Mouse (Mus musculus): ENCODE measurements around the gene Spindoc. TPM values are rescaled to one million over a fixed set of nuclear protein-coding genes. Genes with fewer than 3 reads are reported as not detected.
"Not testable (repeated sequence)": the region's sequence is repeated elsewhere in the genome, so short reads cannot be mapped to it uniquely, and the experiment has no call there.

The Spindoc gene
- polyA plus RNA-seq, 1 experiment from 2014 or later = 44.0 TPM

GRCm38 (mm10) chr19:7386042-7386441 lies 3.2 kb upstream of the Spindoc start:
- Histone ChIP-seq H3K4me3 (no peak overlapping the region), H3K4me2 (replicated peaks) (no peak overlapping the region), H3K9me3 (no peaks in the 10 kb centered on the region), H3K9ac (replicated peaks) (no peak overlapping the region), H3K27ac (replicated peaks) (no peak overlapping the region), H3K36me3 (peaks cover 4% of the 10 kb centered on the region; the same call in 1 of the 2 replicates), H3K4me1 (peaks cover 21% of the 10 kb centered on the region), H3K27me3 (no peaks in the 10 kb centered on the region)
- 52% methylated on average over 2 of the region's 2 CpGs for WGBS
- no peak for ATAC-seq (ENCODE audit: low FRiP score, low read depth)

- Histone ChIP-seq H3K4me3 (peak overlapping the region; percentile 89), H3K4me1 (peaks cover 36% of the 10 kb centered on the region), H3K36me3 (0 out of 2 replicates have a peak, but pooled peaks cover 5% of the 10 kb centered on the region), H3K27me3 (no peaks in the 10 kb centered on the region), H3K9ac (replicated peaks) (peak overlapping the region; percentile 96), H3K27ac (replicated peaks) (peak overlapping the region; percentile 97), H3K4me2 (replicated peaks) (peak overlapping the region; percentile 86), H3K9me3 (no peaks in the 10 kb centered on the region)
- ATAC-seq (ENCODE audit: low FRiP score, low read depth) = no peak; the same call in 1 of the 2 replicates
- WGBS = 0% methylated on average over 50 of the region's 60 CpGs
These were observed 419 bp downstream of the Spindoc start for GRCm38 (mm10) chr19:7382248-7382902.

GRCm38 (mm10) chr19:7381906-7382247 lies 917 bp downstream of the Spindoc start:
- no peaks in the 10 kb centered on the region for H3K27me3 ChIP-seq
- peaks cover 36% of the 10 kb centered on the region for H3K4me1 ChIP-seq
- under 1% methylated on average over 8 of the region's 8 CpGs for WGBS
- no peak for ATAC-seq (ENCODE audit: low FRiP score, low read depth)
- H3K4me2 ChIP-seq (replicated peaks) = peak overlapping the region; percentile 86
- H3K9ac ChIP-seq (replicated peaks) = peak overlapping the region; percentile 96
- H3K36me3 ChIP-seq = 0 out of 2 replicates have a peak, but pooled peaks cover 5% of the 10 kb centered on the region
- H3K4me3 ChIP-seq = peak overlapping the region; percentile 89
- peak overlapping the region; percentile 97 for H3K27ac ChIP-seq (replicated peaks)
- H3K9me3 ChIP-seq = no peaks in the 10 kb centered on the region

GRCm38 (mm10) chr19:7377639-7378038 lies 5.2 kb downstream of the Spindoc start:
- no peak overlapping the region for H3K27ac ChIP-seq (replicated peaks)
- no peaks in the 10 kb centered on the region for H3K27me3 ChIP-seq
- H3K9me3 ChIP-seq = no peaks in the 10 kb centered on the region
- no peak overlapping the region for H3K4me2 ChIP-seq (replicated peaks)
- WGBS = 78% methylated on average over 2 of the region's 2 CpGs
- H3K4me1 ChIP-seq = peaks cover 25% of the 10 kb centered on the region
- peaks cover 45% of the 10 kb centered on the region for H3K36me3 ChIP-seq
- ATAC-seq (ENCODE audit: low FRiP score, low read depth) = no peak
- no peak overlapping the region for H3K4me3 ChIP-seq
- no peak overlapping the region; the same call in 1 of the 2 replicates for H3K9ac ChIP-seq (replicated peaks)

GRCm38 (mm10) chr19:7374491-7374890 lies 8.3 kb downstream of the Spindoc start:
- H3K9me3 ChIP-seq = no peaks in the 10 kb centered on the region
- H3K4me2 ChIP-seq (replicated peaks) = no peak overlapping the region
- no peak for ATAC-seq (ENCODE audit: low FRiP score, low read depth)
- peaks cover 73% of the 10 kb centered on the region for H3K36me3 ChIP-seq
- H3K4me1 ChIP-seq = 0 out of 2 replicates have a peak, but pooled peaks cover under 1% of the 10 kb centered on the region
- 92% methylated on average over 8 of the region's 8 CpGs for WGBS
- no peak overlapping the region for H3K27ac ChIP-seq (replicated peaks)
- no peak overlapping the region for H3K9ac ChIP-seq (replicated peaks)
- H3K27me3 ChIP-seq = no peaks in the 10 kb centered on the region
- no peak overlapping the region for H3K4me3 ChIP-seq

- H3K9ac ChIP-seq (replicated peaks) = not testable (repeated sequence)
- WGBS = 95% methylated on average over 4 of the region's 4 CpGs
- H3K36me3 ChIP-seq = peaks cover 76% of the 10 kb centered on the region
These were observed 13.3 kb downstream of the Spindoc start for GRCm38 (mm10) chr19:7369469-7369868.

GRCm38 (mm10) chr19:7353636-7354035 lies 29.2 kb downstream of the Spindoc start:
- Histone ChIP-seq H3K36me3 (peaks cover 23% of the 10 kb centered on the region), H3K9ac (replicated peaks) (no peak overlapping the region), H3K9me3 (no peaks in the 10 kb centered on the region), H3K4me1 (no peaks in the 10 kb centered on the region), H3K27me3 (no peaks in the 10 kb centered on the region), H3K4me3 (no peak overlapping the region), H3K27ac (replicated peaks) (no peak overlapping the region), H3K4me2 (replicated peaks) (no peak overlapping the region)
- 51% methylated on average over 6 of the region's 6 CpGs for WGBS
- ATAC-seq (ENCODE audit: low FRiP score, low read depth) = no peak

More at GRCm38 (mm10) chr19:7369469-7369868, 13.3 kb downstream of the Spindoc start:
- not testable (repeated sequence) for H3K4me1 ChIP-seq; H3K27ac ChIP-seq (replicated peaks); H3K9me3 ChIP-seq; H3K4me3 ChIP-seq; ATAC-seq (ENCODE audit: low FRiP score, low read depth); H3K4me2 ChIP-seq (replicated peaks); H3K27me3 ChIP-seq

GRCm38 (mm10) chr19:7352809-7353495 lies 29.8 kb downstream of the Spindoc start:
- Histone ChIP-seq H3K27ac (replicated peaks) (no peak overlapping the region), H3K4me1 (no peaks in the 10 kb centered on the region), H3K4me3 (no peak overlapping the region), H3K9me3 (no peaks in the 10 kb centered on the region), H3K27me3 (no peaks in the 10 kb centered on the region), H3K9ac (replicated peaks) (no peak overlapping the region), H3K4me2 (replicated peaks) (no peak overlapping the region), H3K36me3 (peaks cover 16% of the 10 kb centered on the region)
- ATAC-seq (ENCODE audit: low FRiP score, low read depth) = no peak
- WGBS = 87% methylated on average over 11 of the region's 11 CpGs

- H3K27ac ChIP-seq (replicated peaks) = no peak overlapping the region
- no peaks in the 10 kb centered on the region for H3K4me1 ChIP-seq
- 76% methylated on average over 1 of the region's 1 CpGs for WGBS
- no peaks in the 10 kb centered on the region for H3K36me3 ChIP-seq
- no peaks in the 10 kb centered on the region for H3K27me3 ChIP-seq
- no peak overlapping the region for H3K4me2 ChIP-seq (replicated peaks)
- no peak overlapping the region for H3K4me3 ChIP-seq
- ATAC-seq (ENCODE audit: low FRiP score, low read depth) = no peak
- H3K9ac ChIP-seq (replicated peaks) = no peak overlapping the region
- no peaks in the 10 kb centered on the region for H3K9me3 ChIP-seq
These were observed 32.8 kb downstream of the Spindoc start for GRCm38 (mm10) chr19:7349993-7350392.

GRCm38 (mm10) chr19:7345235-7345755 lies 37.5 kb downstream of the Spindoc start:
- Histone ChIP-seq H3K27me3 (no peaks in the 10 kb centered on the region), H3K4me3 (no peak overlapping the region), H3K9me3 (no peaks in the 10 kb centered on the region), H3K4me1 (peaks cover 9% of the 10 kb centered on the region), H3K9ac (replicated peaks) (no peak overlapping the region), H3K27ac (replicated peaks) (no peak overlapping the region), H3K4me2 (replicated peaks) (no peak overlapping the region), H3K36me3 (no peaks in the 10 kb centered on the region)
- ATAC-seq (ENCODE audit: low FRiP score, low read depth) = no peak
- 24% methylated on average over 4 of the region's 4 CpGs for WGBS

GRCm38 (mm10) chr19:7342646-7343045 lies 40.1 kb downstream of the Spindoc start:
- ATAC-seq (ENCODE audit: low FRiP score, low read depth) = no peak
- H3K4me1 ChIP-seq = peaks cover 35% of the 10 kb centered on the region
- H3K4me2 ChIP-seq (replicated peaks) = no peak overlapping the region; the same call in 1 of the 2 replicates
- no peaks in the 10 kb centered on the region for H3K36me3 ChIP-seq
- H3K4me3 ChIP-seq = no peak overlapping the region
- H3K9ac ChIP-seq (replicated peaks) = no peak overlapping the region
- no peaks in the 10 kb centered on the region for H3K27me3 ChIP-seq
- no peaks in the 10 kb centered on the region for H3K9me3 ChIP-seq
- H3K27ac ChIP-seq (replicated peaks) = no peak overlapping the region
- 79% methylated on average over 2 of the region's 2 CpGs for WGBS
